Mouse (Mus musculus): ENCODE measurements around the gene 1810010H24Rik.

DNA sequence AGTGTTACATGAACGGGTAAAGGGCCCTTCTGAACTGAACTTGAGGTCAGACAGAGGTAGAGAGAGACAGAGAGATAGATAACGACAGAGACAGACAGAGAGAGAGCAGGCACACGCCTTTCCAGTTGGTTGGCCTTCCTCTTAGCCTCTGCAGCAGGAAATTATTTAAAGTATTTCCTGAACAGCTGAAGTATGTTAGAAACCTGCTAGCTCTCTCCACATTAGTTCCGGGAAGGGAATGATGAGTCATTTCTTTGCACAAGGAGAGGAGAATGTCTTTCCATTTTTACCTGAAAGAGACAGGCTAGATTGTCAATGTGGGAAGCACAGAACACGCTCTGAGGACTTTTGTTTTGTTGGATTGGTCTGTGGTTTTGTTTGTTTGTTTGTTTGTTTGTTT is 43.1 kb upstream of the 1810010H24Rik start:
- no peak for TF ChIP-seq HCFC1 (IDR thresholded peaks at IDR 0.05; ENCODE audit: borderline replicate concordance, insufficient read depth, low read length)
- no peak for TF ChIP-seq MAFK (IDR thresholded peaks at IDR 0.05; ENCODE audit: insufficient read depth, low read depth, low read length)

Data from ES-E14 (cell line).